Mouse (Mus musculus): ENCODE measurements around the gene Ccdc88b.

- no peak for TF ChIP-seq CTCF (IDR thresholded peaks at IDR 0.05; ENCODE audit: low read depth, low read length)
- no peak for TF ChIP-seq EP300 (IDR thresholded peaks at IDR 0.05; ENCODE audit: insufficient read depth, low read depth, low read length)
Measured at GRCm38 (mm10) chr19:6858031-6858430, at the start of gene Ccdc88b.

Data from ES-Bruce4 (cell line).